Mouse (Mus musculus): ENCODE results near the gene Fras1. TPM values are rescaled to one million over a fixed set of nuclear protein-coding genes. Genes with fewer than 3 reads are reported as not detected.

Fras1 gene
- polyA plus RNA-seq (2014; fragmentation: Nextera tagmentation; extraction: Ambion mirVana): 25.2 and 43.9 TPM in 2 replicates

DNA sequence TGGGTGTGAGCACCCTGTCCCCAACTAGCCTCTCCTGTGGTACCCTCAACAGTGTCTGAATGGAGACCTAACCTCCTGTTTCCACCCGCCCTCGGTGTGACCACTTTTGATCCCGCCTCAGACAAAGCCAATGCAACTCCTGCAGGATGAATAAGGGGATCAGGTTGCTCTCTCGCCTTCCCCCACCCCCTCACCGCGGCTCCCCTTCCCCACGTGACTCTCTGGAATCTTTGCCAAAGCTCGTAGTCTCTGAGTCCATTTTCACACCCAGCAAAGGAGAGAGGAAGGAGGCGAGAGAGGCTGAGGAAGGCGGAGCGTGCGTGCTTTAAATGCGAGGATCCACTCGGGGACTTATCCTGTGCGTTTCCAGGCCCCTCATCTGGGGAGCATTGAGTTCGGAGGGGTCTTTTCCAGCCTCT lies at the start of gene Fras1:
TSS of gene Fras1 (plus strand) at position 389 of the 419 bp plus-strand sequence.
- no peaks in the 10 kb centered on the region for H3K36me3 ChIP-seq (ENCODE audit: control insufficient read depth, insufficient read depth, low read length)

GRCm38 (mm10) chr5:96331048-96331737 lies 42.6 kb upstream of the Fras1 start:
- Histone ChIP-seq H3K4me1 (ENCODE audit: control insufficient read depth, insufficient read depth, low read length) (no peaks in the 10 kb centered on the region), H3K27me3 (ENCODE audit: control insufficient read depth, insufficient read depth, low read length) (no peaks in the 10 kb centered on the region), H3K4me3 (ENCODE audit: low read depth, low read length) (no peak overlapping the region), H3K4me2 (no peak overlapping the region), H3K36me3 (ENCODE audit: control insufficient read depth, insufficient read depth, low read length) (no peaks in the 10 kb centered on the region), H3K27ac (ENCODE audit: low read depth, low read length) (no peak overlapping the region), H3K9ac (ENCODE audit: low read depth, low read length) (no peak overlapping the region), H3K9me3 (replicated peaks; ENCODE audit: control insufficient read depth, low read length) (no peaks in the 10 kb centered on the region)
- 80% methylated on average over 25 of the region's 25 CpGs for WGBS (ENCODE audit: insufficient replicate concordance)
- ATAC-seq (replicated peaks; ENCODE audit: insufficient number of reproducible peaks, low FRiP score, low TSS enrichment): no peak

More for the DNA sequence above, at the start of gene Fras1:
- H3K27ac ChIP-seq (ENCODE audit: low read depth, low read length): peak within 1 kb of the TSS; percentile 77
- H3K4me2 ChIP-seq: peak within 1 kb of the TSS; percentile 85
- H3K27me3 ChIP-seq (ENCODE audit: control insufficient read depth, insufficient read depth, low read length): no peaks in the 10 kb centered on the region; the same call in 1 of the 2 replicates
- H3K4me1 ChIP-seq (ENCODE audit: control insufficient read depth, insufficient read depth, low read length): peaks cover 6% of the 10 kb centered on the region
- H3K9ac ChIP-seq (ENCODE audit: low read depth, low read length): peak within 1 kb of the TSS; percentile 77
- no peaks in the 10 kb centered on the region for H3K9me3 ChIP-seq (replicated peaks; ENCODE audit: control insufficient read depth, low read length)
- under 1% methylated on average over 16 of the region's 16 CpGs for WGBS (ENCODE audit: insufficient replicate concordance)
- ATAC-seq (replicated peaks; ENCODE audit: insufficient number of reproducible peaks, low FRiP score, low TSS enrichment): peak; percentile 49; the same call in 1 of the 2 replicates
- peak within 1 kb of the TSS; percentile 75 for H3K4me3 ChIP-seq (ENCODE audit: low read depth, low read length)

DNA sequence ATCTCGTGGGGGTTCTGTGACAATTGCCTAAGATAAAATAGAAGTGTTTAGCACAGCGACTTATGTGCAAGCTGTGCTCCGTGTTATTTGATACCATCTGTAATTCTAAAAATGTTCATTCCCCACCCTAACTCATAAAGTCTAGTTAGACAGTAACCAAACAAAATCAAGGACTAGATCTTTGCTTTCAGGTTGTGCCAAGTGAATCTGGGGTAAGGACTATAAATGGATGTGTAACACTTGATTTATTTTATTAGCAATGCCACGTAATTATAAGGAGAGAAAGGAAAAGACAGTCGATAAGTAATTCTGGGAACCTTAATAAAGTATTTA lies 42.1 kb upstream of the Fras1 start:
- Histone ChIP-seq H3K9me3 (replicated peaks; ENCODE audit: control insufficient read depth, low read length) (no peaks in the 10 kb centered on the region), H3K36me3 (ENCODE audit: control insufficient read depth, insufficient read depth, low read length) (no peaks in the 10 kb centered on the region), H3K4me1 (ENCODE audit: control insufficient read depth, insufficient read depth, low read length) (no peaks in the 10 kb centered on the region), H3K4me2 (no peak overlapping the region), H3K4me3 (ENCODE audit: low read depth, low read length) (no peak overlapping the region), H3K9ac (ENCODE audit: low read depth, low read length) (no peak overlapping the region), H3K27me3 (ENCODE audit: control insufficient read depth, insufficient read depth, low read length) (no peaks in the 10 kb centered on the region), H3K27ac (ENCODE audit: low read depth, low read length) (no peak overlapping the region)
- no peak for ATAC-seq (replicated peaks; ENCODE audit: insufficient number of reproducible peaks, low FRiP score, low TSS enrichment)
- 84% methylated on average over 5 of the region's 5 CpGs for WGBS (ENCODE audit: insufficient replicate concordance)

DNA sequence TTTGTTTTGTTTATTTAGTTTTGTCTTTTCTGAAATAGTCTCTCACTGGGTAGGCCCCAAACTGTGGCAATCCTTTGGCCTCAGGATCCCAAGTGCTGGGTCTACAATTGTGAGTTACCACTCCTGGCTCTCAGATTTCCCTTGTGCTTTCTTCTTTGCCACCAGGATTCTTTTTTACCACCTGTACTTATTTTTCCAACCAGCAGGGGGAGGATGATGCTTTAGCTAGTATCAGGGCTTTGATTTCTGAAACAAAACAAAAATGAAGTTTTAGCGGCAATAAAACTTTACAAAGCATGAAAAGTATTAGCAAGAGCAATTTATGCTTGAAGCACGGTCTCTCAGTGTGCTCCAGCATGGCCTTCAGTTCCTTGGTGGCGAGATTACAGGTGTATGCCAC lies 39.8 kb upstream of the Fras1 start:
- no peak overlapping the region for H3K4me3 ChIP-seq (ENCODE audit: low read depth, low read length)
- H3K36me3 ChIP-seq (ENCODE audit: control insufficient read depth, insufficient read depth, low read length): no peaks in the 10 kb centered on the region
- no peak for ATAC-seq (replicated peaks; ENCODE audit: insufficient number of reproducible peaks, low FRiP score, low TSS enrichment)
- H3K4me1 ChIP-seq (ENCODE audit: control insufficient read depth, insufficient read depth, low read length): no peaks in the 10 kb centered on the region
- no peak overlapping the region for H3K27ac ChIP-seq (ENCODE audit: low read depth, low read length)
- no peak overlapping the region for H3K4me2 ChIP-seq
- no peaks in the 10 kb centered on the region for H3K9me3 ChIP-seq (replicated peaks; ENCODE audit: control insufficient read depth, low read length)
- WGBS (ENCODE audit: insufficient replicate concordance): 67% methylated on average over 3 of the region's 3 CpGs
- H3K9ac ChIP-seq (ENCODE audit: low read depth, low read length): no peak overlapping the region
- no peaks in the 10 kb centered on the region for H3K27me3 ChIP-seq (ENCODE audit: control insufficient read depth, insufficient read depth, low read length)

DNA sequence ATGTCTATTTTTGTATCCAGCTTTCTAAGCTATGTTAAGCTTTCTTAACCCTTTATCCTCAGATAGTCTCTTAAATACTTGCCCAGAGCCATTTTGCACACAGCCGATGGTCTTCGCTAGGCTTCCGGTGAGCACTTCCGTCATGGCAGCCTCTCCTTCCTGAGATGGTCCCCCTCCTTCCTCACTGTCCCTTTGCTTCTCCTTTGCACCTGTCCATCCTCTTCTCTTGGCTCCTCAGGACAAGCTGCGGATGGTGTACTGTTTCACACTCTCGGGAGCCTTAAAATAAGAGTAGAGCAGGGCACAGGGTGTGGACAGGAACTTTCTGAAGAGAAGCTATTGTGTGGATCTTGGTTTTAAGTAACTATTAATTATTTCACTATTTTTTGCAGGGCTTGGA lies 33.2 kb upstream of the Fras1 start:
- H3K9me3 ChIP-seq (replicated peaks; ENCODE audit: control insufficient read depth, low read length): no peaks in the 10 kb centered on the region
- no peaks in the 10 kb centered on the region for H3K27me3 ChIP-seq (ENCODE audit: control insufficient read depth, insufficient read depth, low read length)
- H3K36me3 ChIP-seq (ENCODE audit: control insufficient read depth, insufficient read depth, low read length): no peaks in the 10 kb centered on the region
- no peak overlapping the region for H3K4me3 ChIP-seq (ENCODE audit: low read depth, low read length)
- H3K4me1 ChIP-seq (ENCODE audit: control insufficient read depth, insufficient read depth, low read length): no peaks in the 10 kb centered on the region
- no peak overlapping the region for H3K4me2 ChIP-seq
- no peak overlapping the region for H3K9ac ChIP-seq (ENCODE audit: low read depth, low read length)
- H3K27ac ChIP-seq (ENCODE audit: low read depth, low read length): no peak overlapping the region
- WGBS (ENCODE audit: insufficient replicate concordance): 91% methylated on average over 6 of the region's 6 CpGs
- ATAC-seq (replicated peaks; ENCODE audit: insufficient number of reproducible peaks, low FRiP score, low TSS enrichment): no peak

GRCm38 (mm10) chr5:96344983-96345382 lies 28.8 kb upstream of the Fras1 start:
- no peaks in the 10 kb centered on the region for H3K4me1 ChIP-seq (ENCODE audit: control insufficient read depth, insufficient read depth, low read length)
- 72% methylated on average over 2 of the region's 2 CpGs for WGBS (ENCODE audit: insufficient replicate concordance)
- H3K9ac ChIP-seq (ENCODE audit: low read depth, low read length): no peak overlapping the region
- H3K27ac ChIP-seq (ENCODE audit: low read depth, low read length): no peak overlapping the region
- no peaks in the 10 kb centered on the region for H3K27me3 ChIP-seq (ENCODE audit: control insufficient read depth, insufficient read depth, low read length)
- H3K4me3 ChIP-seq (ENCODE audit: low read depth, low read length): no peak overlapping the region
- H3K4me2 ChIP-seq: no peak overlapping the region
- no peak for ATAC-seq (replicated peaks; ENCODE audit: insufficient number of reproducible peaks, low FRiP score, low TSS enrichment)
- H3K36me3 ChIP-seq (ENCODE audit: control insufficient read depth, insufficient read depth, low read length): no peaks in the 10 kb centered on the region
- no peaks in the 10 kb centered on the region for H3K9me3 ChIP-seq (replicated peaks; ENCODE audit: control insufficient read depth, low read length)

GRCm38 (mm10) chr5:96351963-96352362 lies 21.8 kb upstream of the Fras1 start:
- H3K27me3 ChIP-seq (ENCODE audit: control insufficient read depth, insufficient read depth, low read length): no peaks in the 10 kb centered on the region
- no peak overlapping the region for H3K9ac ChIP-seq (ENCODE audit: low read depth, low read length)
- H3K4me1 ChIP-seq (ENCODE audit: control insufficient read depth, insufficient read depth, low read length): no peaks in the 10 kb centered on the region
- no peak overlapping the region for H3K27ac ChIP-seq (ENCODE audit: low read depth, low read length)
- ATAC-seq (replicated peaks; ENCODE audit: insufficient number of reproducible peaks, low FRiP score, low TSS enrichment): no peak
- no peak overlapping the region for H3K4me2 ChIP-seq
- no peaks in the 10 kb centered on the region for H3K9me3 ChIP-seq (replicated peaks; ENCODE audit: control insufficient read depth, low read length)
- H3K36me3 ChIP-seq (ENCODE audit: control insufficient read depth, insufficient read depth, low read length): no peaks in the 10 kb centered on the region
- no peak overlapping the region for H3K4me3 ChIP-seq (ENCODE audit: low read depth, low read length)

GRCm38 (mm10) chr5:96363950-96364349 lies 9.8 kb upstream of the Fras1 start:
- H3K4me1 ChIP-seq (ENCODE audit: control insufficient read depth, insufficient read depth, low read length): peaks cover 10% of the 10 kb centered on the region
- H3K4me3 ChIP-seq (ENCODE audit: low read depth, low read length): no peak overlapping the region
- no peaks in the 10 kb centered on the region for H3K9me3 ChIP-seq (replicated peaks; ENCODE audit: control insufficient read depth, low read length)
- peak overlapping the region; percentile 55 for H3K27ac ChIP-seq (ENCODE audit: low read depth, low read length)
- no peak overlapping the region for H3K9ac ChIP-seq (ENCODE audit: low read depth, low read length)
- H3K36me3 ChIP-seq (ENCODE audit: control insufficient read depth, insufficient read depth, low read length): no peaks in the 10 kb centered on the region
- WGBS (ENCODE audit: insufficient replicate concordance): 53% methylated on average over 4 of the region's 4 CpGs
- no peak overlapping the region for H3K4me2 ChIP-seq
- ATAC-seq (replicated peaks; ENCODE audit: insufficient number of reproducible peaks, low FRiP score, low TSS enrichment): no peak
- no peaks in the 10 kb centered on the region for H3K27me3 ChIP-seq (ENCODE audit: control insufficient read depth, insufficient read depth, low read length)

- 58% methylated on average over 5 of the region's 5 CpGs for WGBS (ENCODE audit: insufficient replicate concordance)
- H3K4me2 ChIP-seq: no peak overlapping the region
- no peak for ATAC-seq (replicated peaks; ENCODE audit: insufficient number of reproducible peaks, low FRiP score, low TSS enrichment)
Measured at GRCm38 (mm10) chr5:96365590-96365989, 8.2 kb upstream of the Fras1 start.

More at GRCm38 (mm10) chr5:96365590-96365989, 8.2 kb upstream of the Fras1 start:
- no peak overlapping the region for H3K4me3 ChIP-seq (ENCODE audit: low read depth, low read length)
- H3K9ac ChIP-seq (ENCODE audit: low read depth, low read length): no peak overlapping the region
- no peaks in the 10 kb centered on the region for H3K27me3 ChIP-seq (ENCODE audit: control insufficient read depth, insufficient read depth, low read length)
- no peaks in the 10 kb centered on the region for H3K36me3 ChIP-seq (ENCODE audit: control insufficient read depth, insufficient read depth, low read length)
- peaks cover 10% of the 10 kb centered on the region for H3K4me1 ChIP-seq (ENCODE audit: control insufficient read depth, insufficient read depth, low read length)
- H3K9me3 ChIP-seq (replicated peaks; ENCODE audit: control insufficient read depth, low read length): no peaks in the 10 kb centered on the region
- H3K27ac ChIP-seq (ENCODE audit: low read depth, low read length): no peak overlapping the region
